In the genomic region with DNA sequence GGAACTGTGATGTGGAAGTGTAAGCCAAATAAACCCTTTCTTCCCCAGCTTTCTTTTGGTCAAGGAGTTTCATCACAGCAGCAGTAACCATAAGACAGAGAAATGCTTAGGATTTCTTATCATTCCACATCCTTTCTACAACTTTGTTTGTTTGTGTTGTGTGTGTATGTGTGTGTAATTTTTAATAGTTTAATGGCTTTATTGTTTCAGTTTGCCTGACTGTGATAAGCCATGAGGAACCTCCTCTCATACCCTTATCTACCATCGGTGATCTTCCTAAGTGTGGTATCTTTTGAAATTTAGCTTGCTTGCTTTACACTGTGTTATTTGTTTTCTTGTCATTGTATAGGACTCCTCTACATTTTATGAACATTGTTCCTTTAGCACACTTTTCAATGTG, we compare ENCODE assay signal across 34 mouse cellular contexts.
"Had no signal": no experiment of that assay in that cellular context is flagged by ENCODE, and none has a peak within 500 bp of the region (broad histone marks: within the 10 kb centered on the region; RNA-seq: fewer than 3 reads in every experiment).

No protein-coding gene starts in this region.

- H3K27me3 ChIP-seq: heart, embryonic 12.5 days; heart, embryonic 13.5 days; heart, embryonic 15.5 days; hindbrain, embryonic 12.5 days; hindbrain, embryonic 13.5 days; hindbrain, embryonic 15.5 days; intestine, embryonic 15.5 days; kidney, embryonic 15.5 days had no signal

- H3K4me2 ChIP-seq: heart, embryonic 11.5 days; heart, embryonic 12.5 days; heart, embryonic 13.5 days; heart, embryonic 15.5 days; hindbrain, embryonic 12.5 days; hindbrain, embryonic 13.5 days; hindbrain, embryonic 14.5 days; hindbrain, embryonic 15.5 days; intestine, embryonic 15.5 days; kidney, embryonic 15.5 days had no signal

- H3K9me3 ChIP-seq: heart, embryonic 10.5 days; heart, embryonic 12.5 days; heart, embryonic 13.5 days; heart, embryonic 15.5 days; hindbrain, embryonic 10.5 days; hindbrain, embryonic 12.5 days; hindbrain, embryonic 13.5 days; hindbrain, embryonic 15.5 days; intestine, embryonic 15.5 days; kidney, embryonic 15.5 days had no signal

- H3K4me1 ChIP-seq: heart, embryonic 10.5 days; heart, embryonic 13.5 days; heart, embryonic 15.5 days; hindbrain, embryonic 10.5 days; hindbrain, embryonic 12.5 days; hindbrain, embryonic 13.5 days; hindbrain, embryonic 15.5 days; intestine, embryonic 15.5 days; kidney, embryonic 15.5 days had no signal

- ATAC-seq: hindbrain, postnatal 0 days; inflammation-experienced regulatory T-cells, adult 6 months; intestine, embryonic 15.5 days; intestine, embryonic 16.5 days; intestine, postnatal 0 days had no signal

- DNase-seq: heart, postnatal 10 days; heart, postnatal 14 days; heart, postnatal 36 days; heart, postnatal 4 days; kidney, adult 11 months; kidney, adult 18-20 months; kidney, adult 2 months; kidney, adult 8-10 months; kidney, adult 9 months; kidney, postnatal 10 days; kidney, postnatal 14 days; kidney, postnatal 25 days; kidney, postnatal 36 days; kidney, postnatal 4 days; layer of hippocampus, adult 9-11 months; layer of hippocampus, postnatal 36 days had no signal

- H3K36me3 ChIP-seq: heart, embryonic 10.5 days; heart, embryonic 12.5 days; heart, embryonic 13.5 days; heart, embryonic 15.5 days; hindbrain, embryonic 10.5 days; hindbrain, embryonic 12.5 days; hindbrain, embryonic 13.5 days; hindbrain, embryonic 15.5 days; intestine, embryonic 15.5 days; kidney, embryonic 15.5 days had no signal

- H3K4me3 ChIP-seq: heart, embryonic 10.5 days; heart, embryonic 12.5 days; heart, embryonic 13.5 days; heart, embryonic 15.5 days; hindbrain, embryonic 10.5 days; hindbrain, embryonic 12.5 days; hindbrain, embryonic 13.5 days; hindbrain, embryonic 15.5 days; intestine, embryonic 15.5 days; kidney, embryonic 15.5 days; layer of hippocampus, adult 2 months had no signal

- H3K27ac ChIP-seq: heart, embryonic 10.5 days; heart, embryonic 13.5 days; heart, embryonic 15.5 days; hindbrain, embryonic 10.5 days; hindbrain, embryonic 12.5 days; hindbrain, embryonic 13.5 days; hindbrain, embryonic 14.5 days; hindbrain, embryonic 15.5 days; hindbrain, postnatal 0 days; intestine, embryonic 15.5 days; kidney, embryonic 15.5 days; kidney, postnatal 0 days; layer of hippocampus, adult 2 months had no signal

- H3K9ac ChIP-seq: heart, embryonic 12.5 days; heart, embryonic 13.5 days; heart, embryonic 15.5 days; hindbrain, embryonic 12.5 days; hindbrain, embryonic 13.5 days; hindbrain, embryonic 14.5 days; hindbrain, embryonic 15.5 days; intestine, embryonic 15.5 days; kidney, embryonic 15.5 days had no signal
